Mouse (Mus musculus) cerebellum, postnatal 14 days (tissue): ENCODE results near the gene Sfmbt2.

Experiments used
- DNase-seq, 2 experiments: peaks; one replicate each; pipeline ENCODE4 v3.0.0; 2021; ENCODE audit warnings: mixed read lengths in 2 of 2

Gene Sfmbt2

DNA sequence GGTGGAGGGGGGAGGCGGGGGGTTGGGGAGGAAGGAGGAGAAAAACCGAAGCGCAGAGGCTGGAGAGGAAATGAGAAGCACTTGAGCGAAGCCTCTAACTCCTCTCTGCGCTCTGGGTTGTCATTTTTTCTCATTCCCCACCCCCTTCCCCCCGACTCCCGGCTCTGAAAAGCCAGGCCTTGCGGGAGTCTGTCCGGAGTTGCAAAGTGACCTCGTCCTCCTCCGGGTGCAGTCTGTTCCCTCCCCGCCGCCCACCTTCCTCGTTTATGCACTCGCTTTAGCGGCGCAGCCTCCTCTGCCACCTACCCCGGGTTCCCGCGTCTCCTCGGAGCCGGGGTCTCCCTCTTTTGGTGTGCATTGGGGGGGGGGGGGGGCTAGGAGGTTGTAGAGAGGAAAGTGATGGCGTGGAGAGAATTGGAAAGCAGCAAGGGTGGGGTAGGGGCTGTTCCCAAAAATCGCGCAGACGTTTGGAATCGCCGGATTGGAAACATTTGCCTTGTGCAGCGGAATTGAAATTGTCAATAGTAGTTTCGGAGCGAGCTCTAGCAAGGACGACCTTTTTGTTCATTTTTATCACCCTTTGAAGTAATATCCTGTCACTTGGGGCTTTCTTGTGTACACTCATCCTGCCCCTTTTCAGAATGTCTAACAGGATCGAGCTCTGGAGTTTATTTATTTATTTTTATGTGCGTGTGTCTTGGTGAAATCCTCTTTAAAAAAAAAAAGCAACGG is 2.6 kb downstream of the Sfmbt2 start:
- DNase-seq = peak; percentile 56 to 57

DNA sequence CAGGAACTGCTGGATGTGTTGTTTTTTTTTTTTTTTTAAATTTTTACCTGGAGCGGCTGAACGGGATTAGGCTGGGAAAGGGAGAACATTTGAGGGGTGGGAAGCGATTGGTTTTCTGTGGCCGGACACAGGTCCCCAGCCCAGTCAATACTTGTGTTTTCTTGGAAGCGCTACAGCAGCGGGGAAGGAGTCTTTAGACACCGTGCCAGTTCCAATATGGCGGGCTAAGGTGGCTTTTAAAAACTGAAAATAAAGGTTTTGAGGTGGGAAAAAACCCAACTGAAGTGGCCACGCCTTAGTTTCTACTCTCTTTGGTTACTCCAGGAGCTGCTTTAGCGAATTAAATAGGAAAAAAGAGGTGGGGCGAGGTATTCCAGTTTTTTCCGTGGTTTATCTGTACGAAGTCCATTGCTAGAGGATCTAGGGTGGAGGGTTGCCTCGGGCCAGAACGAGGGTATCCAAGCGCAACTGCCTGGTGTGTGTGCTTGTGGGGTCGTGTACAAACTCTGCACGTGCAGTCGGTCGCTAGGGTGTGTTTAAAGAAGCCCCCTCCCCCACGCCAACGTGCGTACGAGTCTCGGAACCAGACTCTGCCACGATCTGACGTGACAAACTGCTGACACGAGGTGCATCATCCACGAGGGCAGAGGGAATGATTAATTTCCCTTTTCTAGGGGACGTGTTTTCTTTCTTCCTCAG is 3.3 kb downstream of the Sfmbt2 start:
- DNase-seq = peak; percentile 34 to 52

DNA sequence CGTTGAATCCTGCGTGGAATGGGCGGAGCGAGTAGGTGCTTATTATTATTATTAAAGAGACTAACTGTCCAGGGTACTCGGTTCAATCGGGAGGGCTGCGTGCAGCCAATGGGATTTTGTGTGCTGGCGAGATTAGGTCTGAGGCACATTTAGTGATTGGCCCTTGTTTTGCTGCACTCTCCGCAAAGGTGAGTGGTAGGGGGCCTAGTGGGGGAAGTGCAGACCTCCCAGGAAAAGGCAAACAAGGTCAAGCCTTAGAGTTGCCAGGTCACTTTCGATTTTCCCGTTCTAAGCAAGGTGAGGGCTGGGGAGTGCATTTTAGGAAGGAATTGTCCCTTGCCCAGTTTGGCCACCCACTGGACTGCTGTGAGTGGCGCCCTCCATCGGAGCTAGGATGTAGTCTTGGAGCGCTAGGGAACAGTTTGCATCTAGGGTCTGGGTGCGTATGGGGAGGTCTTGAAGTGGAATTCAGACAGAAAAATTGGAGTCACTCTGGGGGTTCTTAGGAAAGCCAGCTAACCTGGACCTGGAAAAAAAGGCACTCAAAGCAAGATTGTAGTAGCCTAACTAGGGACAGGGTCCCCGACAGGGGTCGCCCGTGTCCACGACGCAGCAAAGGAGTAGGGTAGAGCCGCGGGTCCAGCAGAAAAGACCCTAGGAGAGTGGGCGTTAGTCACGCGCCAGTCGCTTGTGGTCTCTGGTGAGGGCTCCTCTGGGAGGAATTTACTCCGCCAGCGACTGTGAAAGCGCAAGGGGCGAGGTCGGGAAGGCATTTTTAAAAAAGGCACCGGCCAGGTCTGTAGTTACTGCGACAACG is 4.1 kb downstream of the Sfmbt2 start:
- peak; percentile 78 to 80 for DNase-seq

DNA sequence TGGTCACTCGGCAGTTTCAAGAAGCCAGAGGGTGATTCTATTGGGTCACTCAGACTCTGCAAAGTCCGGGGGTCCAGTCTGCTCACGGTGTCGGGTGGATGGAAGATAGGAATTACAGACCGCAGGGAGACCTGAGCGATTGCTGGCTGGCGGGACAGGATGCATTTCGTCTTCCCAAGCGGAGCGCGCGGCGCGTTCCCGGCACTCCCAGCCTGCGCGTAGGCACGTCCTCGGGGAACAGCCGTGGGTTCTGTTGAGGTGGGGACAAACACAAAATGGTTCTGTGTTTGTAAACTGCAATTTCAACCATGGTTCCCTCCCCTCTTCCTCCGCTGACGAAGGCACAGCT is 4.7 kb downstream of the Sfmbt2 start:
- peak; percentile 46 to 56 for DNase-seq

DNA sequence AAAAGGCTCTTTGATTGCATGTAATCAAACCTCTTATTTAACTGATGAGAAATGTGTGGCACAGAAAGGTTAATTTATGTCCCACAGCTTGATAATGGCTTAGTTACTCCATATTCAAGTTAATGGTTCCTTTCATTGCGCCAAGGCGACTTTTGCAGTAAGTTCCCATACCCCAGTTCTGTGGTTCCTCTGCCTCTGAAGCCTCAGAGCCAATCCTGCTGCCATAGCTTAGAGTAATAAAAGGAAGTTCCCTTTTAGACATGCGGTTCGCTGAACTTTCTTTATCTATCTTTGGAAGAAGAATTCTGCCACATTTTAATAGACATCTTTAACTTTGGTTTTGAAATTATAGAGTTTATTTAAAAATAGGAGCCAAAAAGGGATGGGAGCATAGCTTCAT is 19.7 kb downstream of the Sfmbt2 start:
- no peak for DNase-seq

DNA sequence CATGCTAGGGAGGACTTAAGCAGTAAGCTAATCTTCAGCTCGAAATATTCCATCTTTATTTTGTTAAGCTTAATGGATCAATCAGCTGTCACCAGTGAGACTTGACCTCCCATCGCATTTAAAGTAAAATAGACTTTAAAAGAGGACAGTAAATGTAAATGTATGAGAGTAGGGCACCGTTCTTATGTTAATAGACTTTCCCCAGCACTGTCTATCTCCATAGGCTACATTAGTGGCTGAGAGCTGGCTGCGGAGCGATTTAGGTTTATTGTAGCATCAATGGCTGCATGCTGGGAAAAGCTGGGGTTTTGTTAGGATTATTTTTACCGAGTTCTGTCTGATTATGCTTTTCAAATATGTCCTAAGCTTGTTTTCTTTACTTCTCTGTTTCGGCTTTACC is 20.5 kb downstream of the Sfmbt2 start:
- no peak for DNase-seq

DNA sequence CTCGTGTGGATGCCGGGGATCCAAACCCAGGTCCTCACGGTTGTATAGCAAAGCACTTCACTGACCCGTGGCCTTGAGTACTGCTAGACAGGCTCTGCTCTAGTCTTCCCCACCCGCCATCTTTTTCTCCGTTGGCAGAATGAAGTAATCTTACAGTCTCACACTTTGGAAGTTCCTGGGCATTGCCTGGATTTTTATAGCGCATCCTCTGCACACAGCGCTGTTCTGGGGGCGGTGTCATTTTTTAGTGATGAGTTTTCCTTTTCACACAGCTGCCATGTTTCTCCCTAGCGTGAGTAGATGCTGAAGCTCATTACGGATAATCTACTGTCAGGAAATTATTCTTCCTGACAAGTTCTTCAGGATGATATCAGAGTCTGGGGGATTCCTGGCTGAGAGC is 24.8 kb downstream of the Sfmbt2 start:
- no peak for DNase-seq

DNA sequence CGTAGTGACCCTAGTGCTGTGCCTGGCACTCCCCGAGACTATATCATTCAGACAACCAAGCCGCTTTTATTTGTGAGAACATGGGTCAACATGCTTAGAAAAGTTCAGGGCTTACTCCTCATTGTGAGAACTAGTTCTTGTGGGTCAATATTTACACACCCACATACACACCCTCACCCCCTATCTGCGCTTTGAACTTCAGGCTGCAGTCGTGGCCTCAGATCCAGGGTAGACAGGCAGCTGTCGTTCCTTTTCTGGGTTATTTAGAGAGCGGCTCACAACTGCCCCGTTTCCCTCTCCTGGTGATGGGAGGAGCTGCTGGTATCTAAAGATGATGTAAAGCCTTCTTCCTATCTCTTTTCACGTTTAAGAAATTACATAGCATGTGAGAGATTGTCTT is 27.5 kb downstream of the Sfmbt2 start:
- no peak for DNase-seq

DNA sequence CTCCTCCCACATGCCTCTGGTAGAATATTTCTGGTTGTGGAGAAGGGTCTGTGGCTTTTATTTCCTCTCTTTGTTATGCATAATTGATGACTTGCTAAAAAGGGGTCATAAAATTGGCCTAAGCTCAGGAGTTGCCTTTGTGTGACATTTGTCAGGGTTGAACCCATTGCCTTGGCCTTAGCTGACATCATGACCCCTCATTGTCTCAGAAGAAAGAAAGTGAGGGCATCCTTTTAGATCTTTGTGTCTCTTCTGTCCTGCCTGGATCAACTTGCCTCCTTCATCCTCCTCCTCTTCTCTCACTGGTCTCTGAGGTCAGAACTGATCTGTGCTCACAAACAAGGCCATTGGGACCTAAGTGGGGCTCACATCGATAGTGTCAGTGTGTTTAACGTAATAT is 35.8 kb downstream of the Sfmbt2 start:
- no peak for DNase-seq

DNA sequence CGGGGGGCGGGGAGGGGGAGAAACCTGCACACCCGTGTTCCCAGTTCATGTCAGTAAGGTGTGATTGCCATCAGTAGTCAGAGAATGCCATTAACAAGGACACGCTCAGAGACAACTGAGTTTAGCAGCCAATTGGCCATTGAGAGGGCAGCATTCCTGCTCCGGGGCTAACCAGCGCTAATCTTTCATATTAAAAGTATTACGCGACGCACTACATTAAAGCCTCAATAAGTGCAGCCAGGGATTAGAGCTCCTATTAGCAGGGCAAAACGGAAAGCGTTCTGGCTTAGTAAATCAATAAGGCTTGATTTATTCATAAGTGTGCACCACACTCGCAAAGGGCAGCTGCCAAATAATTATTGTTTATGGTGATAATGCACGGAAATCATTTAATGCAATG is 39.1 kb downstream of the Sfmbt2 start:
- no peak for DNase-seq

DNA sequence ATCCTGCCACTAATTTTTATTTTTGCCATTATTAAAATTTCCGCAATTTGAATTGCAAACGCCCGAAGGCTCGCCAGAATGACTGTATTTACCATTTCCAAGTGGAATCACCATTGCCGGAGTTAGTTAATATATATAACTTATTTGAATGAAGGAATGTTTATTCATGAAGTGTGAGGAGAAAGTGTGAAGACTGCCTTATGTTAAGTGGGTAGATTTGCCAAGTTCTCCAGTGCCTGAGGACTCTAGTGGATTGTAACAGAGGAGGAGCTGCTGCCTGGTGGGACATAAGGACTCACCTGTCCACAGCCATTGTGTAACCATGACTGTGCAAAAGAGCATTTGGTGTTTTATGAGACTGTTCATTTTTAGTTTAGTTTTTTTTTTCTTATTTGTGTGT is 39.8 kb downstream of the Sfmbt2 start:
- DNase-seq = no peak

DNA sequence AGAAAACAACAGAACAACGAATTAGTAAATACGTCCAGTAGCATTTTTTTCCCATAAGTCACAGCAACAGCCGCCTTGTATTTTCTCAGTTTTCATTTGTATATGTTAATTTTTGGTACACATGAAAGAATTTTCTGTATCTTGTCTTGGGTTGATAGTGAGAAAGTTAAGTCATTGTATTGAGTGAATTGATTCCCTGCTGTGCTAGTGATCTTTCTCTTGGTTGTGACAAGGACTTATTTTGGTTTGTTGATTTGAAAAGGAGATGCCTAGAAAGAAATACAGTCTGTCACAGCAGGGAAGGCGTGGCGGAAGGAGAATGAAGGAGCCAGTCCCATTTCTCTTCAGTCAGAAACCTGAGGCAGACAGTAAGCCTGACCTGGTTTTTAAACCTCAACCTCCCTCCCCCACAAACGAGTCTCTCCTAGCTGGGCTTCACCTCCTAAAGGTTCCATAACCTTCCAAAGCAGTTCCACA is 50.7 kb downstream of the Sfmbt2 start:
- DNase-seq = no peak

DNA sequence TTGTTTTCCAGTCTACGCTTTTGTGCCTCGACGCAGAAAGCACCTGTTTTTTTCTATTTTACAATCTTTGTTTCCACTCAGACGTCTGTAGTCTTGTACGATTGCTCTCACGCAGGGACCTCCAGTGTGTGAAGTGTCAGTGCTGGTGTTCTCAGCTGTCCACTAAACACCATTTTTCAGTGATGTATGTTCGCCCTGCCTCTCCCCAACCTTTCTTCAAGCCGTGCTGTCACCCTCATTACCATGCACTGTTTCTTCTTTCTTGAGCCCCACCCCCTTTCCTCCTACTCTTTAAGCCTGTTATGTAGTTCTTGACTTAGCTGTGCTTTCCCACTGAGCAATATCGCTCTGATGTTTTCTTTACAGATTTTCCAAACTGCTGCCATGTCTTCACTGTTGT is 67.0 kb downstream of the Sfmbt2 start:
- DNase-seq = no peak

DNA sequence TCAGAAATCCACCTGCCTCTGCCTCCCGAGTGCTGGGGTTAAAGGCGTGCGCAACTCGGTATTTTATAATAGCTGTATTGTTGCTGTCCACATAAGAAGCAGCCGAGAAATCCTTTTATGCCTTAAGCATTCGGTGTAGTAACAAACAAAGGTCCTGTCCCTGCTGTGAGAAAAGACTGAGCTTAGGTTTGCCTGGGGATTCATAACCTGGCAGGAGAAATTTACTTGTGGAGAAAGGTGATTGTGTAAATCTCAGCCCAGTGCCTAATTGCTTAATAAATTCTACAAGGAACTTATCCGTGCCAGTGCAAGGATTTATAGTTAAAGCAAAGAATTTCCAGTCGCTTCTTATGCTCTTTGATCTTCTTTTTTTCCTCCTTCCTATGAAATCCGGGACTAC is 71.5 kb downstream of the Sfmbt2 start:
- DNase-seq = no peak

DNA sequence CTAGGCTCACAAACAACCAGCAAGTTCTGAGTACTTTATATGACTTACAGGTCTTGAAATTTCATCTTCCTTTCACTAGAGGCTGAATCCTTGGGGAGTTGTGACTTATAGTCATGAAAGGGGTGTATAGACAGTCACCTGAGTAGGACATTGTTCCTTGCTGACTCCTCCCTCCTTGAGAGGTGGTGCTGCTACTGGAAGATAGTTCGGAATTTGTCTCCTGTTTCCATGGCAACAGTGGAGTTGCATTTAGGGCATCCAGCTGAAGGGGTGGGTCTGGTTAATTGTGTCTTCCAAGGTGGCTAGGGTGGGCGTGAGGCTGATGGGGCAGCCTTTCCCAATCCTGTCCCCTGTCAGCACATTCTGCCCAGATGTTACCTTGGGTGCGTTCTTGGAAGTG is 83.3 kb downstream of the Sfmbt2 start:
- DNase-seq = no peak

DNA sequence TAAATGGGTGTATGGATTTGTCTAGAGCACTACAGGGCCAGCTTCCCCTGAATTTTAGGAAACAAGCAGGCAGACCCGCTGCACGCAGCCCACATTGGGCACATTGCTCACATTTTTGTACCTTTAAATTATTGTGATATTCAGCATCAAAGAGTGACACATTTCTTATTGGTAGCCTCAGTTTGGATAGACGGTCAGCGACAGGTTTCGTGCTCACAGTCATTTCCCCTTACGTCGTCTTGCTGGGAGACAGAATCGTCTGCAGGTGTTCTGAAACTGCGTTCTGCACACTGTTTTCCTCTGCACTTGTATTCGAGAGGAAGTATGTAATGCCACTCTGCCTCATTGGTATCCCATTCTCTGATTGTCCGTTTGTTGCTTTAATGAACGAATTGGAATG is 88.0 kb downstream of the Sfmbt2 start:
- DNase-seq = no peak

DNA sequence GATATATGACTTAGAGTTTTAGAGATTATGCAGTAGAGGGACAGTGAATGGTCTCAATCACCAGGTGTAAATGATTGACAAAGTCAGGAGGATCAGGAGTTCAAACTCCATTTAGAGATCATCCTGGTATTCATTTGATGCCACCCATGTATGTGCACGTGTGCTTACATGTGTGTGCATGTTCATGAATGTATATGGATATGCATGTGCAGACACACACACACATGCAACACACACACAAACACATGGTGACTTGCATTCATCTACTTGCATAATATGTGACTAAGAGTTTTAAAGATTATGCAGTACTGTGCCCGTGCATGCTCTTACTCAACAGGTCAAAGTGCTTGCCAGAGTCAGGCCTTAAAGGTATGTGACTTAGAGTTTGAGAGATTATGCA is 146.2 kb downstream of the Sfmbt2 start:
- no peak for DNase-seq

DNA sequence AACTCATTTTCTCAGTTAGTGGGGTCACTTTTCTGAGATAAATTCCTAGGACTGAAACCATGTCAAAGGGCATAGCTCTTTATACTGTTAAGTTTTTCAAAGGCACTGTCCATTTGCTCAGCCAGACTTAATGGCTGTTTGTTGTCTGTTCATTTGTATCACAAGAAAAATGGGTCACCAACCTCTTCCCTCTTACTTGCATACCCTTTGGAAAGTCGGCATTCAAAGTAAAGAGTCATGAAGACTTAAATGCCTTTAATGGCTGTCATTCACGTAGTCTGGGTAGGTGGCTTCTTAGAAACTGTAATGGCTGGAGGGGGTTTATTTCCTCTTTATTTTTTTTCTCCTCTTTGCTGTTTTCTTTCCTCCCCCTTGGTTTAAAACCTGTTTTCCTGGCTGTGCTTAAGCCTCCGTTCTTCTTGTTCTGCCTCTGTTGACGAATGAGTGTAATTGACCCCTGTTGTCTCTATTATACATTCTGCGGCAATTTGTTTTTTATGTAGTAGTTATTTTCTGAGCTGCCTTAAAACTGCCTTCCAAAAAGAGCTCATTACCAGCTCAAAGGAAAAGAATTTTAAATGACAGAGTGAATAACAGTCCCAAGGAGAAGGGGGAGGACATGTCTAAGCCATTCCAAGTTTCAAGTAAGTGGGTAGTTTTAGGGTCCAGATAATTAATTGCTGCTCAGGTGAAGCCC is 151.6 kb downstream of the Sfmbt2 start:
- no peak for DNase-seq

DNA sequence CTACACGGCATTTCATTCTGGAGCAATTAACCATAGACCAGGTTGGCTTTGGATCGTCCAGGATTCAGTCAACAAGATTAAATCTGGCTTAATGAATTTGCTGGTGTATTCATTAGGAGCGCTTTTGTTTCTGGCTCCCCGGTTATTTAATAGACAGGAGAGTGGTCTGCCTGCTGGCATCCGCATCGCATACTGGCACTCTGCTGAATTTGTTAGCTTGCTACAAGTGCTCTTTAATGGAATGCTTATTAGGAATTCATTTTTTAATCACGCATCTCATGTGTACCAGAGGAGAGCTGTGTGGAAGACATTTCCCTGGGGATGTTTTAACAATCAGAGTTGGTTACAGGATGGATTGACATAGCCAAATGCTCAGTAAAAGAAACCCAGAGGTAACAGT is 155.3 kb downstream of the Sfmbt2 start:
- no peak for DNase-seq

DNA sequence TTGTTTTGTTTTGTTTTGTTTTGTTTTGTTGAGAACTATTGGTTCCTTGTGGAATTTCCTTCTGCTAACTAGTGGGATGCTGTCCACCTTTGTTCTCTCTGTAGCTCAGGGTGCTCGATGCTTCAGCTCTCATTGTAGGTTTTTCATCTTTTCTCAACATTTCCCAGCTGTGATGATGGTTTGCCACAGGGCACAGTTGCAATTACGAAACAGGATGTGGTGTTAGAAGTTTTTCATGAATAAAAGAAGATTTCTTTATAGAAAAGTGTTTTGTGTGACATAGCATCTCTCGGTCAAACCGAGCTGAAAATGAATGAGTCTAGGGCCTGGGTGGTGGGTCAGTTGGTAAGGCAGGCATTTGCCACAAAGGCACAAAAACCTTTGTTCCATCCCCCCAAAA is 171.5 kb downstream of the Sfmbt2 start:
- no peak for DNase-seq

DNA sequence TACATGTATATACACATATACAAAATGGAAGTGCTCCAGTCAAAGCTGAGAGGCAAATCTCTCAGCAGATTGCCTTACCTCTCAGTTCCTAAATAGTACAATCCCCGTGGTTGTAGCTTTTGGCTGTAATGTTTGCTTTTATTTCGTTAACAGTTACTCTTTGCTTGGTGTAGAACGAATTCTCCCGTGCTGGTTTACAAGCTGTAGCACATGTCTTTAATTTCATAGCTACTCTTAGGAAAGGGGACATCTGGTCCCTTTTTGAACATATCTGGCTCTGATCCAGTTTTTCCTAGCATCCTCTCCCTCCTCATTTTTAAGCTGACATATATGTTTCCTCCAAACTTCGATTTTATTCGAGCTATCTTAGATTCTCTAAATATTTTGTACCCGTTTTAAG is 172.1 kb downstream of the Sfmbt2 start:
- DNase-seq = no peak

DNA sequence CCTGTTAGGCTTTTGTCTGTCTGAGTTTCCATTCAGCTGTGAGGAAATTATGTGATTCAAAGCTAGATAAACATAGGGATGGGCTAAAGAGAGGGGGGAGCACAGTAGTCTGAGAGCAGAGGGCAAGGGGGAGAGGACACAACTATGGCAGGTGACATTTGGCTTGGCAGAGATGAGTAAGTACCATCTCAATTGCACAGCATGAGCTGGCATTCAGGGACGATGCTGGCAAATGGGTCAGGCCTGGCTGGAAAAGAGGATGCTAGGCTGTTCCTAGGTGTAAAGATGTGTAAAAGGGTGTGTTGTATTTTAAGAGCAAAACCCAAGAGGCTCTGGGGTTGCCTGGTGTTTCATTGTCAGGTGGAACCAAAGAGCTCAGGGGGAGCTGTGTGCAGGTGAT is 188.5 kb downstream of the Sfmbt2 start:
- peak; percentile 80 to 84 for DNase-seq

DNA sequence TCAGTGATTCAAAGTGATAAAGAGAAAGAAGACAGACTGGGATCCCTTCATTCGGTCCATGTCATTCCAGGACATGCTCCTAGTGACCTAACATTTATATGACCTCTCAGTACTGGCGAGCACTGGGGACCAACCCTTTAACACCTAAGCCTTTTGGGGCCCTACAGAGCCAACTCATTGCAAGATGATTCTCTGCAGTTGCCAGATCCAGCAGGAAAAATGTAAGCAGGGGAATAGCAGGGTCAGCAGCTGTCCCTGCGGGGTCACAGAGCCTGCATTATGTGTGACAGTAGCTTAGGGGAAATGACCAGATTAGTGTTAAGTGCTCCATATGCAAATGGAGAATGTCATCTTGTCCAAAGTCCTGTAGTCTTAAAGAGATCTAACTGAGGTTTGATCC is 195.2 kb downstream of the Sfmbt2 start:
- no peak for DNase-seq
